8 mouse cellular contexts compared by ENCODE assay signal in genomic region chr11:116647340-116647991, GRCm38 (mm10). TPM values are rescaled to one million over a fixed set of nuclear protein-coding genes. Genes with fewer than 3 reads are reported as not detected.
DNase-seq lines count a peak whose midpoint lies in the region; ATAC-seq lines count a peak whose summit lies in the region.

No protein-coding gene starts in this region.

- no peaks in the 10 kb centered on the region for H3K9me3 ChIP-seq in kidney, embryonic 15.5 days (replicated peaks)
- no peaks in the 10 kb centered on the region for H3K9me3 ChIP-seq in embryonic facial prominence, embryonic 15.5 days (replicated peaks)
- no peaks in the 10 kb centered on the region for H3K9me3 ChIP-seq in intestine, embryonic 14.5 days (ENCODE audit: control insufficient read depth, low read length)
- H3K9me3 ChIP-seq in hindbrain, embryonic 12.5 days (replicated peaks): no peaks in the 10 kb centered on the region
- H3K9me3 ChIP-seq in hindbrain, embryonic 11.5 days (ENCODE audit: control insufficient read depth, low read length): no peaks in the 10 kb centered on the region

- H3K27me3 ChIP-seq in kidney, embryonic 15.5 days: peaks cover 27% of the 10 kb centered on the region
- peaks cover 6% of the 10 kb centered on the region; the same call in 1 of the 2 replicates for H3K27me3 ChIP-seq in embryonic facial prominence, embryonic 15.5 days
- H3K27me3 ChIP-seq in intestine, embryonic 14.5 days (replicated peaks; ENCODE audit: control insufficient read depth, insufficient read depth, low read length): no peaks in the 10 kb centered on the region; the same call in 1 of the 2 replicates
- H3K27me3 ChIP-seq in hindbrain, embryonic 12.5 days: peaks cover 44% of the 10 kb centered on the region
- peaks cover 9% of the 10 kb centered on the region for H3K27me3 ChIP-seq in hindbrain, embryonic 11.5 days (ENCODE audit: control insufficient read depth, insufficient read depth, low read length)

- 54% methylated on average over 11 of the region's 11 CpGs for WGBS in kidney, embryonic 15.5 days
- WGBS in embryonic facial prominence, embryonic 15.5 days: 31% methylated on average over 11 of the region's 11 CpGs
- WGBS in intestine, embryonic 14.5 days: 39% methylated on average over 11 of the region's 11 CpGs
- WGBS in hindbrain, embryonic 12.5 days: 57% methylated on average over 11 of the region's 11 CpGs
- 60% methylated on average over 11 of the region's 11 CpGs for WGBS in hindbrain, embryonic 11.5 days

- H3K4me1 ChIP-seq in kidney, embryonic 15.5 days: peaks cover 72% of the 10 kb centered on the region
- H3K4me1 ChIP-seq in embryonic facial prominence, embryonic 15.5 days: peaks cover 73% of the 10 kb centered on the region
- peaks cover 35% of the 10 kb centered on the region for H3K4me1 ChIP-seq in intestine, embryonic 14.5 days (replicated peaks; ENCODE audit: control insufficient read depth, insufficient read depth, low read length)
- H3K4me1 ChIP-seq in hindbrain, embryonic 12.5 days: peaks cover 35% of the 10 kb centered on the region
- H3K4me1 ChIP-seq in hindbrain, embryonic 11.5 days (replicated peaks; ENCODE audit: control insufficient read depth, insufficient read depth, low read length): peaks cover 7% of the 10 kb centered on the region; the same call in 1 of the 2 replicates

- no peak for ATAC-seq in kidney, embryonic 15.5 days (replicated peaks; ENCODE audit: low FRiP score)
- ATAC-seq in embryonic facial prominence, embryonic 15.5 days (ENCODE audit: insufficient number of reproducible peaks, low FRiP score, low TSS enrichment, low read depth): peak; percentile 12; the same call in 1 of the 2 replicates
- no peak for ATAC-seq in intestine, embryonic 14.5 days (replicated peaks; ENCODE audit: low FRiP score, low TSS enrichment, low read depth)
- no peak for ATAC-seq in hindbrain, embryonic 12.5 days (ENCODE audit: low FRiP score)
- no peak for ATAC-seq in hindbrain, embryonic 11.5 days (ENCODE audit: low FRiP score)

- no peak for DNase-seq in kidney, postnatal 36 days
- no peak for DNase-seq in intestine, embryonic 14.5 days (ENCODE audit: low spot score)
- DNase-seq in lung, postnatal 10 days: peak; percentile 83
- DNase-seq in neural tube, embryonic 10.5 days (ENCODE audit: extremely low spot score, low spot score): no peak
- no peak for DNase-seq in hindbrain, embryonic 11.5 days (ENCODE audit: low spot score)

- no peak overlapping the region for H3K9ac ChIP-seq in kidney, embryonic 15.5 days
- H3K9ac ChIP-seq in embryonic facial prominence, embryonic 15.5 days: no peak overlapping the region
- H3K9ac ChIP-seq in intestine, embryonic 14.5 days (ENCODE audit: low read length): no peak overlapping the region
- no peak overlapping the region for H3K9ac ChIP-seq in hindbrain, embryonic 12.5 days
- no peak overlapping the region for H3K9ac ChIP-seq in hindbrain, embryonic 11.5 days (ENCODE audit: low read depth, low read length)

- peak overlapping the region; percentile 88 for H3K27ac ChIP-seq in kidney, embryonic 15.5 days
- H3K27ac ChIP-seq in embryonic facial prominence, embryonic 15.5 days (replicated peaks): peak overlapping the region; percentile 83
- peak overlapping the region; percentile 74 for H3K27ac ChIP-seq in intestine, embryonic 14.5 days (ENCODE audit: low read depth)
- H3K27ac ChIP-seq in hindbrain, embryonic 12.5 days: no peak overlapping the region
- H3K27ac ChIP-seq in hindbrain, embryonic 11.5 days (ENCODE audit: low read depth, low read length): no peak overlapping the region

- H3K4me3 ChIP-seq in kidney, embryonic 15.5 days (replicated peaks): no peak overlapping the region
- no peak overlapping the region for H3K4me3 ChIP-seq in embryonic facial prominence, embryonic 15.5 days (replicated peaks)
- H3K4me3 ChIP-seq in intestine, embryonic 14.5 days (ENCODE audit: low read depth, low read length): no peak overlapping the region
- H3K4me3 ChIP-seq in hindbrain, embryonic 12.5 days: no peak overlapping the region
- H3K4me3 ChIP-seq in hindbrain, embryonic 11.5 days (ENCODE audit: low read depth, low read length): no peak overlapping the region

- H3K36me3 ChIP-seq in kidney, embryonic 15.5 days: no peaks in the 10 kb centered on the region
- H3K36me3 ChIP-seq in embryonic facial prominence, embryonic 15.5 days: no peaks in the 10 kb centered on the region
- H3K36me3 ChIP-seq in intestine, embryonic 14.5 days (ENCODE audit: control insufficient read depth, insufficient read depth, low read length): no peaks in the 10 kb centered on the region
- H3K36me3 ChIP-seq in hindbrain, embryonic 12.5 days: no peaks in the 10 kb centered on the region
- no peaks in the 10 kb centered on the region for H3K36me3 ChIP-seq in hindbrain, embryonic 11.5 days (ENCODE audit: control insufficient read depth, insufficient read depth, low read length)

- no peak overlapping the region for H3K4me2 ChIP-seq in kidney, embryonic 15.5 days
- H3K4me2 ChIP-seq in embryonic facial prominence, embryonic 15.5 days (replicated peaks): no peak overlapping the region
- H3K4me2 ChIP-seq in intestine, embryonic 14.5 days (ENCODE audit: low read length): no peak overlapping the region
- no peak overlapping the region for H3K4me2 ChIP-seq in hindbrain, embryonic 12.5 days (replicated peaks)
- no peak overlapping the region for H3K4me2 ChIP-seq in hindbrain, embryonic 11.5 days (replicated peaks; ENCODE audit: low read depth, low read length)

RNA-seq across cellular contexts. Expression of gene Prcd, which starts 5.9 kb away (rescaled TPM):
- polyA plus RNA-seq in kidney, embryonic 15.5 days (2015; fragmentation: Nextera tagmentation; extraction: Ambion mirVana): 1.1 and 1.6 TPM in 2 replicates
- 3.6 and 3.8 TPM in 2 replicates for polyA plus RNA-seq in embryonic facial prominence, embryonic 15.5 days (2015; fragmentation: Nextera tagmentation; extraction: Ambion mirVana)
- 0.75 and 1.8 TPM in 2 replicates for polyA plus RNA-seq in intestine, embryonic 14.5 days (2014; fragmentation: Nextera tagmentation; extraction: Ambion mirVana)
- polyA plus RNA-seq in hindbrain, embryonic 12.5 days (2016; fragmentation: Nextera tagmentation; extraction: Ambion mirVana): 0.34 and 0.43 TPM in 2 replicates
- polyA plus RNA-seq in hindbrain, embryonic 11.5 days (2014; fragmentation: Nextera tagmentation; extraction: Ambion mirVana): 0.32 and 0.43 TPM in 2 replicates

RNA-seq across cellular contexts. Expression of gene Cygb, which starts 6.6 kb away (rescaled TPM):
- polyA plus RNA-seq in kidney, embryonic 15.5 days (2015; fragmentation: Nextera tagmentation; extraction: Ambion mirVana): 13.7 and 16.0 TPM in 2 replicates
- polyA plus RNA-seq in embryonic facial prominence, embryonic 15.5 days (2015; fragmentation: Nextera tagmentation; extraction: Ambion mirVana): 32.7 and 33.3 TPM in 2 replicates
- polyA plus RNA-seq in intestine, embryonic 14.5 days (2014; fragmentation: Nextera tagmentation; extraction: Ambion mirVana): 14.5 and 16.4 TPM in 2 replicates
- 4.5 and 5.9 TPM in 2 replicates for polyA plus RNA-seq in hindbrain, embryonic 12.5 days (2016; fragmentation: Nextera tagmentation; extraction: Ambion mirVana)
- 2.4 and 2.8 TPM in 2 replicates for polyA plus RNA-seq in hindbrain, embryonic 11.5 days (2014; fragmentation: Nextera tagmentation; extraction: Ambion mirVana)

RNA-seq across cellular contexts. Expression of gene Rhbdf2, which starts 20.6 kb away (rescaled TPM):
- polyA plus RNA-seq in kidney, embryonic 15.5 days (2015; fragmentation: Nextera tagmentation; extraction: Ambion mirVana): 9.5 and 9.8 TPM in 2 replicates
- polyA plus RNA-seq in embryonic facial prominence, embryonic 15.5 days (2015; fragmentation: Nextera tagmentation; extraction: Ambion mirVana): 8.3 and 8.8 TPM in 2 replicates
- polyA plus RNA-seq in intestine, embryonic 14.5 days (2014; fragmentation: Nextera tagmentation; extraction: Ambion mirVana): 5.7 and 5.9 TPM in 2 replicates
- polyA plus RNA-seq in hindbrain, embryonic 12.5 days (2016; fragmentation: Nextera tagmentation; extraction: Ambion mirVana): 3.7 and 4.5 TPM in 2 replicates
- 2.1 and 2.7 TPM in 2 replicates for polyA plus RNA-seq in hindbrain, embryonic 11.5 days (2014; fragmentation: Nextera tagmentation; extraction: Ambion mirVana)

Comparison
In these comparisons a context has a peak if more than half of its experiments do, and no peak if none do; other contexts are left out.
1. H3K27ac ChIP-seq: peak in kidney, embryonic 15.5 days (single experiment), embryonic facial prominence, embryonic 15.5 days (single experiment) and intestine, embryonic 14.5 days (single experiment); none in hindbrain, embryonic 12.5 days (single experiment) and hindbrain, embryonic 11.5 days (single experiment).